Mouse (Mus musculus) heart, postnatal 14 days (tissue): ENCODE measurements at regions not wholly inside any gene's neighbourhood (a gene's known extent, or its start where the extent isn't known, plus 50 kb on each side); places are given as distances from the start of the nearest gene placed in this dataset.

Experiments
- DNase-seq, 2 experiments: peaks; one replicate each; pipeline ENCODE4 v3.0.0; 2021 to 2022
- intact Hi-C: fragments of 180-260 bp; cut with DNase I; formaldehyde crosslinking; loops from one replicate; pipeline ENCODE4 v1.15.1; 2025
- microRNA-seq, 2 experiments: library from miRNA; unstranded; fragments of <30 nt; microRNA quantifications; one replicate each; pipeline ENCODE4 v1.2.0; 2021 to 2022

DNA sequence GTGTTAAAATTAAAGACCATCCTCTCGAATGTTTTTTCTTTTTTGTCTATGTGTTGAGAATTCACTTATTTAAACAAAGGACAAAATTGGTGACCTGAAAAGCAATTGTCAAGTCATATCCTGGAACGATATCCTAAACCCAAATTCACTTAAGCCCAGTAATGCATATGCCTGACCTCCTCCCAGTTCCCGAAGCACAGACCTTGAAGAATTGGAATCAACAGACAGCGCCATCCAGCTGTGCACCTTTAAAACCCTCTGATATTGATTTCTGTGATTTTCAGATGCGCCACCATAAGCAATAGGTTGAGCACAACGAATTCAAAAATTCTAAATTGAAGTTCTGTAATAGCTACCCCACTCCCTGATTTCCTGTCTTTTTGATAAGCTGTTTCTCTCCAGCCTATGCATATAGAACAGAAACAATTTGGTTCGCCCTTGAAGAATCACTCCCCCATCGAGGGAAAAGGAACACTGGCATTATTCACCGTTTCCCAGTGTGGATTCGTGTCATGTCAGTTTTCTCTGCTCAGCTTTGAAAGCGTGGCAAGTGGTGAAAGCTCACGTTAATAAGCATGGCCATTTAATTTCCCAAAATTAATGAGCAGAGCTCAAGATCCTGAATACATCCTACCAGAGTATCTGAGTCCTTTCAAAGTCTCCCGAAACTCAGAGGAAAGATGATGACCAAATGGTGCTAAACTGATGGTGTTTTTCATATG is 682.1 kb downstream of the Utrn start:
- intact Hi-C loops, result no loop called here
- DNase-seq, result no peak

DNA sequence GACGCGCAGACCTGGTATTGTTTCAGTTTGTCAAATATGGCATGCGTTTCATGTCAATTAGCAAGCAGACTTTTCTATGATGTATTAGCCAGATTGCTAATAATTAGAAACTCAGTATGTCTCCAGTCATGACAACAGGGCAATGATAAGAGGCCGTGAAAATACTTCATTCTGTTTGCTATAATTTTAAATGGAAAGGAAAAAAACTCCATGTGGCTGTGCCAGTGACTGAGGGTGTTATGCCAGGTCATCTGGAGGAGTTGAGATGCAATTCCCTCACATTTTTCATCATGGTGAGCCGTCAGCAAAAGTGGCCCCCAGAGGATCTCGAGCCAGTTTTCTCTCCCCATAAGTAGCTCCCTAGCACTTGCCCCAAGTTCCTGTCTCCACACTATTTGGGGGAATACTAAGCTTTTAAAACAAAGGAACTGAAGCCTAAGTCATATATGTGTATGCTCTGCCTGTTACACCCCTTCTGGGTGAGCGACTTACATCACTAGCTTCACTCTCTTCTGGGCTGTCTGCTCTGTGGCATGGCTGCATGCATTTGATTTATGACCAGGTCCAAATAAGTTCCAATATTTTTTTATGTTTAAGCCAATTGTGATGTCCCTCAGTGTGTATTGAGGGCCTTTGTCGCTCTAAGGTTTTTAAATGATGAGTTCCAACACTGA is 681.4 kb downstream of the Utrn start:
- intact Hi-C loops, result no loop called here
- DNase-seq, result no peak

DNA sequence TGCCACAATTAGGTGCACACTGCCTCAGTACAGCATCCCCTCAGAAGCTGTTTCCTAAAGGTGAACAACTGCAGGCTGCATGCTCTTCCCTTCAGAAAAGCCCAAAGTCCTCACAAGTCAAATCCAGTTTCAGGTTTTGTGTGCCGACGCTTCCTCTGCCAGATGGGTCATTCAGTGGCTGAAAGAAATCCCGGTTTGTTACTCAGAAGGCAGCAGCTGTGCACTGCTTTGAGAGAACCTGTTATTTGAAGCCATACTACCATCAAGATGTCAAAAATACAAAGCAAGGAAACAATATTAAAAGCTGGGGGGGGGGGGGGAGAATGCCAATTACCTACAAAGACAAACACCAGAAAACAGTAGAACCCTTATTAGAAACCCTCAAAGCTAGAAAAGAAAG is 678.7 kb downstream of the Utrn start:
- DNase-seq, result no peak
- intact Hi-C loops, result no loop called here

DNA sequence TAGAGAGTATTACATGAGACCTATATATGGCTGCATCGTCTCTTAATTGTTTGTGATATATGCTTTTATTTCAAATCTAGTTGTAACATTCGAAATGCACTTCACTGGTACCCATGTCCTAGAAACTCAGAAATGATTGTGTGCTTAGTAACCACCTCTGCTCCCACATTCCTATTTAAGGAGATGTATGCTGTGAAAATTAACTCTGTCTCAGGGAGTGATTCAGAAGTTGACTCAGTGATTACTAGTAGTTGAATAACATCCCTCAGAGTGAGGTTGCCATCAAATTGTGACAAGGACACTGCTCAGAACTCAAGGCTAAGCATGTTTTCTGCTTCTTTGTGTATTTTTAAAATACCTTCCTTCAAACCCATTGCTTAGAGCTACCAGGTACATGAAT is 661.9 kb downstream of the Utrn start:
- intact Hi-C loops, result no loop called here
- no peak for DNase-seq

DNA sequence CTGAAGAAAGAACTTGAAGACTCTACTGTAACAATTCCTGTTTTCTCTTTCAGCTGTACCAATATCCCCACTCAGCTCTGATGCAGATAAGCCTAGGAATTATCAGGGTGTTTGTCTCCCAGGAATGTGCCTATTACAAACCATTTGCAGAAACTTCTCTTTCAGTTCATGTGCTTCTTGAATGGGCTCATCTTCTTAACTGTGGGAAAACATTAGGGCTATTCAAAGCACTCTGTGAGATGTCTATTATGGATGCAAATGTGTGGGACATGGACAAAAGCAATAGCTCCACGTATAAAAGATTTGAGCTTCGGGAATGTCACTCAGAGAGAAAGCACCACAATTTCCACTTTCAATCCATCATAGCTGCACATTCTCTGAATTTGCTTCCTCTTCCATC is 659.0 kb downstream of the Utrn start:
- intact Hi-C loops, result no loop called here
- no peak for DNase-seq

DNA sequence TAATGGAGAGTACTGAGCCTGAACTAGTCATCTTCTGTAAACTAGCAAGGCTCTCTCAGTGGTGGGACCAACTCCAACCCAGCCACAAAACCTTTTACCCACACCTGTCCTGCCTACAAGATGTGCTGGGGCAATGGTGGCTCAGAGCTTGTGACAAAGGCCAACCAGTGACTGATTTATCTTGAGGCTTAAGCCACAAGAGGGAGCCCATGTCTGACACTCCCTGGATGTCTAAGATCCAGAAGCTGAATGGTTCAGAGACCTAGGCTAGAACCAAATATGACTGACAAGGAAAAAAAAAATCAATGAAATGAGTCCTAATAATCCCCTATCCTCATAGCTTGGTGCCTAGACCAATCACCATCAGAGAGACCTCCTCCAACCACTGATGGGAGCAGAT is 650.3 kb downstream of the Utrn start:
- peak in 1 of 2 experiments; percentile 25 for DNase-seq
- intact Hi-C loops, result loop anchor here (5.0 kb wide), 1 partner anchor 393 kb away; no protein-coding TSS in a partner anchor

DNA sequence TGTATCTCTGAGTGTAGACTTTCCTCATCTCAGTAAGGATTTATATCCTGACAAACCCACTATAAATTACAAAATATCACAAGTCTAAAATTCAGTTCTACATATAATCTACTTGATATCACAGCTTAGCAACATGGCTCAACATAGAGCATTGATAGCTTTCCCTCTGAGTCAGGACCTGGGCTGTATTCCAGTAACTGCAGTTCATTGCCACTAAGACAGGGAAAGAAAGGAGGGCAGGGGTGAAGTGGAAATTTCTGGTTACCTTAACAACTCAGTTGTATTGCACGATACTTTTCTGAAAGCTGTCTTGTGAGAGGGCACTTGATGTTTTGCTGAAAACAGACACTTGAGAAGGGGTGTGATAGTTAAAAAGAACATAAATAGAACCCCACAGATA is 635.0 kb downstream of the Utrn start:
- no peak for DNase-seq
- intact Hi-C loops, result no loop called here

DNA sequence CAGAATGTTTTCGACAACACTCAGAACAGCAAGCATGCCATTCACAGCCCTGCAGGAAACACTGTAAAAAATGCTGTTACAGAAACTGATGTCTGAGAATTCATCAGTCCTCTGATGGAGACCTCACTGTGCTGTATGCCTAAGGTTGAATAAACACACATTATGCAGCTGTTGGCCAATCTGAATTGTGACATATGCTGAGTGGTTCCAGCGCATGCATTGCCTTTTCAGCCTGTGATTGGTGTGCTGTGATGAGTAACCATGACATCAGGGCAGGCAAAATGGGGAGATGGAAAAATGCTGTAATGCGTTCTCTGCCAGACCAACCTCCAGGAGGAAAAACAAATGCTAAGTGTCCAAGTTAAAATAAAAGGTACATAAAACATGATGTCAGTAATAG is 620.3 kb downstream of the Utrn start:
- intact Hi-C loops, result no loop called here
- DNase-seq, result no peak

DNA sequence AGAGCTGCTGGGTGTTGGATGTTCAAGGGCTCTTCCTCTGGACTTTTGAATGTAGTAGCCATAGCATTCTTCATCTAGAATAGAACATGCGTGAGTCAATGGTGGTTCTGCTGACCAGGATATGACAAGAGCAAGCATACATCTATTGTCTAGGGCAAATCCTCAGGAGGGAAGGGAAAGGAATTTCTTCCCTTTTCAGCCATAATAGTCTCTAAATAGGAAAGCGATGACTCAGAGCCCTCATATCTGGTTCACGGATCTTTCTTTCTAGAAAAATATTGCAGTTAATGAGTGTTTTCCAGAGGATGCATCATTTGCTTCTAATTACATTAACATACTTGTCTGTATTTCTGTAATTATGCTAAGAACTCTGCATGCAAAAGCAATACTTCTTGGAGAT is 615.9 kb downstream of the Utrn start:
- intact Hi-C loops, result no loop called here
- no peak for DNase-seq

DNA sequence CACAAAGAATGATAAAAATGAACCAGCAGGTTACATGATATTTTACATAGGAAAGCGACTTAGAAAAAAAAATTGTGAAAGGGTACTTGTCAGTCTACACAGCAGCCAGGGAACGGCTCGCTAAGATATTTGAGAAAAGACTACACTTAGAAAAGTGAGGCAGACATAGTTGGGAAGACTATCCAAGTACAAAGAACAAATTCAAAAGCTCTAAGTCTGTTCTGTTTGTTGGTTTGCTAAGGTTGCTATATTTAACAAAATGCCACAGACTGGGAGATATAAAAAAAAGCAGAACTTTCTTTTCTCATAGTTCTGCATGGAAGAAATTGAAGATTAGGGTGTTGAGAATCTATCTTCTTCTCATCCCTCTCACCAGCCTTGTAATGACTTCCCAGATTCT is 583.5 kb downstream of the Utrn start:
- intact Hi-C loops, result no loop called here
- no peak for DNase-seq

DNA sequence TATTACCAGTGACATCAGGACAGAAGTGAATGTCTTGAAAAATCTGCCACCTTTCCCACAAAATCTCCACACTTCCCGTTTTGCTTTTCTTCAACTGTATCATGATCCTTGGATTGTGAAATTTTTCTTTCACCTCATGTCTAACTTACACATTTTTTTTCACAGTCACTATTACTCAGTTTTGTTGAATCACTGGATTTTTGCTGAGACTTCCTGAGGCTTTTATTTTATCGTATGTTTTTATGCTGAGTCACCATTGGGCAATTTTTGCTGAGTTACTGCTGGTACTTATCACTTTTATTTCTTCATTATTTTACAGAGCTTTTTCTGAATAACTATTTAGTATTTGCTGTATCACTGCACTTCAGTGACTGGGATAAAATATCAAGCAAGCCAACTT is 570.3 kb downstream of the Utrn start:
- intact Hi-C loops, result no loop called here

DNA sequence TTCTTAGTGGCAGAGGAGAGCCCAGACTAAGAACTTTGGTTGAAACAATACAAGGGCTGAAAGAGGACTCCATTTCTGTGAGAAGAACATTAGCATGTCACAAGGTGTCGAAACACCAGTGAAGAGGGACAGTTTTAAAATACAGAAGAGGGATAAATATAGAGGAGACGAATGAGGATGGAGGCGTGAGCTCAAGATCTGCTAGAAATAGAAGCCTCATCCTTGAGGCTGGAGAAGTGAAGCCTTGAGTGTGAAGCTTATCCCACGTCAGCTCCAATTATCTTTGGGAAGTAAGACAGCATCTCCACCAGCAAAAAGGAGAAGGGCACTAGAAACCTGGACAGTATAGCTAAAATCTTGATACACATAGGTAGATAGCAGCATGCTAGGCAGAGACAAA is 566.8 kb downstream of the Utrn start:
- DNase-seq, result no peak
- intact Hi-C loops, result no loop called here

More for the DNA sequence above, 570.3 kb downstream of the Utrn start:
- no peak for DNase-seq

DNA sequence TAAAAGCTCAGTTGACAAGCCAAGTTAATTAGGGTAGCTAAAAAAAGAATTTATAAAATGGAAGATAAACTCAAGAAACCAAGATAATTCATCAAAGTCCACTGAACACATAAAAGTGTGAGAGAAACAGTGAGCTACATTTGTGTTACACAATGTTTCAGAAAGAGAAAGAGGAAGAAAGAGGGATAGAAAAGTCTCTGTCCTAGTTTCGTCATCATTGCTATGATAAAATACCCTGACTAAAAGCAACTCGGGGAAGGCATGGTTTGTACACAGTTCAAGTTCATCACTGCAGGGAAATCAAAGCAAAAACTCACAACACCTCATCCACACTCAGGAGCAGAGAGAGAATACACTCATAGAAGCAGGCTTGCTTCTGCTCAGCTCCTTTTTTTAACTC is 548.9 kb downstream of the Utrn start:
- DNase-seq, result no peak
- intact Hi-C loops, result no loop called here

Small RNAs in the stretch of these regions (microRNA-seq; reads per million reads assigned to microRNA genes)
- gene Gm22194, result 0 reads per million in 2 experiments
